Mouse (Mus musculus) myocyte (in vitro differentiated cells): ENCODE measurements around the gene Olfr640.

Experiments
- MYOG ChIP-seq, 3 experiments: IDR thresholded peaks; one replicate each; pipeline ENCODE4 v1.6.1; 2011; ENCODE audit warnings: control low read depth in 2 of 3, low read depth in 2 of 3, mild to moderate bottlenecking in 2 of 3; ENCODE audit not compliant: insufficient read length in 2 of 3, control insufficient read depth in 1 of 3, insufficient read depth in 1 of 3
- POLR2A ChIP-seq: IDR thresholded peaks from one replicate; pipeline ENCODE4 v1.6.1; 2011; ENCODE audit warnings: low read depth, mild to moderate bottlenecking, control low read depth, moderate library complexity; ENCODE audit not compliant: insufficient read length
- TCF12 ChIP-seq: IDR thresholded peaks from one replicate; pipeline ENCODE4 v1.6.1; 2011; ENCODE audit warnings: mild to moderate bottlenecking, control low read depth; ENCODE audit not compliant: poor library complexity, insufficient read depth, severe bottlenecking
- TCF3 ChIP-seq: IDR thresholded peaks from one replicate; pipeline ENCODE4 v1.6.1; 2011; ENCODE audit warnings: low read depth, control low read depth; ENCODE audit not compliant: insufficient read length
- USF1 ChIP-seq: IDR thresholded peaks from one replicate; pipeline ENCODE4 v1.6.1; 2011; ENCODE audit warnings: low read depth, mild to moderate bottlenecking, control low read depth, moderate library complexity

GRCm38 (mm10) chr7:104061345-104061744 is 36.0 kb upstream of the Olfr640 start, which contains the start of gene 4930516K23Rik:
- no peak for TF ChIP-seq TCF3
- no peak for TF ChIP-seq POLR2A
- no peak for TF ChIP-seq MYOG (IDR thresholded peaks at IDR 0.05; ENCODE audit: control insufficient read depth in 1 of 3, insufficient read depth in 1 of 3, insufficient read length in 2 of 3, low read depth in 2 of 3)
- TF ChIP-seq TCF12: no peak
- TF ChIP-seq USF1: no peak
